ENCODE assay signal across 18 mouse cellular contexts in the genomic region with DNA sequence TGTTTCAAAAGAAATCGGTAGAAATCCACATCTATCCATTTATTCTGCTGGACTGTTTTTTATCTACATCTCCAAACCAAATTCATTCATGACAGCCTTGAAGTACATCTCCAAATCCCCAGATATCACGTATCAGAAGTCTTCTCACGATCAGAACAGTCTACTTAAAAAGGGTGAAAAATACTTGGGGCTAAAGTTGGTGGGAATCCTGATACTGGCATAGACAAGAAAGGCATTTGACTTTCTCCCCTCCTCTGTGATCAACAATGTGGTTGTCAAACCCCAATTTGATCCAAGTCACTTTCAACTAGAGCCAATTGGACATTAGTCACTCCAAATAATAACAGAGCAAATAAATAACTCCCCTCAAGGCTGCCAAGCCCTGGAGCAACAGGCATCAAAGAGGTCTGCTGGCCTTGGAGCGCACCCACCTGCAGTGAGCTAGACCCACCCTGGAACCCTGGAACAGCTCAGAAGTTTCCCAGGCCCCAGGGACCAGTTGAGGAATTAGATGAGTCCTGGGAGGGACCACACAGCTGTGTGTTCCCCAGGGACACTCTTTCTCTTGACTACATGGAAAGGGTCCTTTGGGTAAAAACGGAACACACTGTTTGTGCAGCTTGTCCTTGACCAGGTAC. TPM values are rescaled to one million over a fixed set of nuclear protein-coding genes. Genes with fewer than 3 reads are reported as not detected.
DNase-seq lines count a peak whose midpoint lies in the region; ATAC-seq and TF ChIP-seq lines count a peak whose summit lies in the region.
"Had no signal": no experiment of that assay in that cellular context is flagged by ENCODE, and none has a peak within 500 bp of the region (broad histone marks: within the 10 kb centered on the region; RNA-seq: fewer than 3 reads in every experiment).

No protein-coding gene starts in this region.

- no peak for TF ChIP-seq POLR2A in embryonic fibroblast, embryonic 13.5 days (IDR thresholded peaks at IDR 0.05; ENCODE audit: low read depth, low read length)

- intact Hi-C loops in gastrocnemius, postnatal 14 days (cut with DNase I; ENCODE audit: low total_unique reads): no loop called here

- no peaks in the 10 kb centered on the region for H3K9me3 ChIP-seq in midbrain, embryonic 13.5 days
- no peaks in the 10 kb centered on the region for H3K9me3 ChIP-seq in midbrain, embryonic 10.5 days (replicated peaks)
- H3K9me3 ChIP-seq in neural tube, embryonic 15.5 days (replicated peaks): no peaks in the 10 kb centered on the region
- H3K9me3 ChIP-seq: forebrain, embryonic 13.5 days; lung, embryonic 15.5 days had no signal

- 67% methylated on average over 5 of the region's 5 CpGs for WGBS in midbrain, embryonic 13.5 days
- 84% methylated on average over 5 of the region's 5 CpGs for WGBS in midbrain, embryonic 10.5 days
- 62% methylated on average over 5 of the region's 5 CpGs for WGBS in neural tube, embryonic 15.5 days

- H3K4me2 ChIP-seq in midbrain, embryonic 13.5 days (replicated peaks): peak overlapping the region; percentile 17; the same call in 1 of the 2 replicates
- H3K4me2 ChIP-seq in neural tube, embryonic 15.5 days: no peak overlapping the region
- H3K4me2 ChIP-seq: forebrain, embryonic 13.5 days; lung, embryonic 15.5 days had no signal

- H3K4me3 ChIP-seq in midbrain, embryonic 13.5 days (replicated peaks): no peak overlapping the region
- no peak overlapping the region for H3K4me3 ChIP-seq in midbrain, embryonic 10.5 days
- H3K4me3 ChIP-seq in embryonic fibroblast, embryonic 13.5 days (ENCODE audit: insufficient read depth, low read length): no peak overlapping the region
- H3K4me3 ChIP-seq in neural tube, embryonic 15.5 days (replicated peaks): no peak overlapping the region
- H3K4me3 ChIP-seq: forebrain, embryonic 13.5 days; lung, embryonic 15.5 days; myocyte had no signal

- H3K36me3 ChIP-seq in midbrain, embryonic 13.5 days: 0 out of 2 replicates have a peak, but pooled peaks cover 6% of the 10 kb centered on the region
- H3K36me3 ChIP-seq in midbrain, embryonic 10.5 days: peaks cover 47% of the 10 kb centered on the region
- no peaks in the 10 kb centered on the region; the same call in 1 of the 2 replicates for H3K36me3 ChIP-seq in neural tube, embryonic 15.5 days
- H3K36me3 ChIP-seq: lung, embryonic 15.5 days had no signal

- peak; percentile 23 for DNase-seq in gastrocnemius, postnatal 14 days
- no peak for DNase-seq in gastrocnemius, postnatal 25 days
- DNase-seq in midbrain, embryonic 10.5 days (ENCODE audit: low spot score): no peak
- DNase-seq in heart, postnatal 4 days: no peak
- DNase-seq: cerebellum, postnatal 14 days; heart, adult 18-20 months; heart, postnatal 36 days; kidney, postnatal 36 days; lung, postnatal 4 days; thymus, postnatal 14 days had no signal

- H3K9ac ChIP-seq in midbrain, embryonic 13.5 days (replicated peaks): no peak overlapping the region
- H3K9ac ChIP-seq in neural tube, embryonic 15.5 days (replicated peaks): no peak overlapping the region
- H3K9ac ChIP-seq: forebrain, embryonic 13.5 days; liver, embryonic 14.5 days; lung, embryonic 15.5 days had no signal

- TF ChIP-seq CTCF in embryonic fibroblast, embryonic 13.5 days (IDR thresholded peaks at IDR 0.05; ENCODE audit: borderline replicate concordance, insufficient read depth, low read length): no peak

- no peak overlapping the region for H3K27ac ChIP-seq in midbrain, embryonic 13.5 days
- no peak overlapping the region for H3K27ac ChIP-seq in midbrain, embryonic 10.5 days (replicated peaks)
- peak overlapping the region; percentile 47 for H3K27ac ChIP-seq in embryonic fibroblast, embryonic 13.5 days (ENCODE audit: insufficient read depth, low read length)
- H3K27ac ChIP-seq in neural tube, embryonic 15.5 days (replicated peaks): peak overlapping the region; percentile 25; the same call in 1 of the 2 replicates
- H3K27ac ChIP-seq: forebrain, embryonic 13.5 days; liver, embryonic 14.5 days; lung, embryonic 15.5 days had no signal

- ATAC-seq in midbrain, embryonic 13.5 days: no peak
- ATAC-seq in neural tube, embryonic 15.5 days (ENCODE audit: low FRiP score): peak; percentile 62; the same call in 1 of the 2 replicates
- ATAC-seq: forebrain, embryonic 13.5 days; intestine, embryonic 16.5 days had no signal

- peaks cover 25% of the 10 kb centered on the region for H3K4me1 ChIP-seq in midbrain, embryonic 13.5 days (replicated peaks)
- H3K4me1 ChIP-seq in midbrain, embryonic 10.5 days: peaks cover 20% of the 10 kb centered on the region
- H3K4me1 ChIP-seq in embryonic fibroblast, embryonic 13.5 days (ENCODE audit: control insufficient read depth, insufficient read depth, low read length): no peaks in the 10 kb centered on the region
- H3K4me1 ChIP-seq in neural tube, embryonic 15.5 days: peaks cover 14% of the 10 kb centered on the region
- H3K4me1 ChIP-seq: lung, embryonic 15.5 days had no signal

- H3K27me3 ChIP-seq in midbrain, embryonic 13.5 days: no peaks in the 10 kb centered on the region
- H3K27me3 ChIP-seq in midbrain, embryonic 10.5 days (ENCODE audit: low read depth, poor library complexity, severe bottlenecking): no peaks in the 10 kb centered on the region
- no peaks in the 10 kb centered on the region for H3K27me3 ChIP-seq in neural tube, embryonic 15.5 days (replicated peaks)
- H3K27me3 ChIP-seq: forebrain, embryonic 13.5 days; lung, embryonic 15.5 days had no signal

RNA-seq across cellular contexts. Expression of gene Ptn, which starts 9.6 kb away (rescaled TPM):
- 10 to 100 TPM; 14.4 to 22.2 TPM for total RNA-seq in gastrocnemius, postnatal 14 days (2021)
- 1 to 10 TPM; 2.6 to 4.6 TPM for total RNA-seq in gastrocnemius, postnatal 25 days (2021)
- 499 and 584 TPM in 2 replicates for polyA plus RNA-seq in midbrain, embryonic 13.5 days (2015; fragmentation: Nextera tagmentation; extraction: Ambion mirVana)
- polyA plus RNA-seq in midbrain, embryonic 10.5 days (2016; fragmentation: Nextera tagmentation; extraction: Ambion mirVana): 154 and 174 TPM in 2 replicates
- 706 and 1,598 TPM in 2 replicates for polyA plus RNA-seq in embryonic fibroblast, embryonic 13.5 days (2011; ENCODE audit: insufficient read length, low read depth, missing spikeins)
- polyA plus RNA-seq in neural tube, embryonic 15.5 days (2015; fragmentation: Nextera tagmentation; extraction: Ambion mirVana): 623 and 715 TPM in 2 replicates
- 100 to 1,000 TPM; 104 to 106 TPM for total RNA-seq in heart, postnatal 4 days (2021)

Comparison
In these comparisons a context has a peak if more than half of its experiments do, and no peak if none do; other contexts are left out.
1. H3K27ac ChIP-seq: peak in embryonic fibroblast, embryonic 13.5 days (single experiment) and neural tube, embryonic 15.5 days (single experiment); none in midbrain, embryonic 13.5 days (single experiment) and midbrain, embryonic 10.5 days (single experiment).